Mouse (Mus musculus): ENCODE measurements around the gene Fhl1. TPM values are rescaled to one million over a fixed set of nuclear protein-coding genes. Genes with fewer than 3 reads are reported as not detected.

Gene Fhl1
- polyA plus RNA-seq (2011; ENCODE audit: insufficient read length, low read depth, missing spikeins): 266 and 409 TPM in 2 replicates

DNA sequence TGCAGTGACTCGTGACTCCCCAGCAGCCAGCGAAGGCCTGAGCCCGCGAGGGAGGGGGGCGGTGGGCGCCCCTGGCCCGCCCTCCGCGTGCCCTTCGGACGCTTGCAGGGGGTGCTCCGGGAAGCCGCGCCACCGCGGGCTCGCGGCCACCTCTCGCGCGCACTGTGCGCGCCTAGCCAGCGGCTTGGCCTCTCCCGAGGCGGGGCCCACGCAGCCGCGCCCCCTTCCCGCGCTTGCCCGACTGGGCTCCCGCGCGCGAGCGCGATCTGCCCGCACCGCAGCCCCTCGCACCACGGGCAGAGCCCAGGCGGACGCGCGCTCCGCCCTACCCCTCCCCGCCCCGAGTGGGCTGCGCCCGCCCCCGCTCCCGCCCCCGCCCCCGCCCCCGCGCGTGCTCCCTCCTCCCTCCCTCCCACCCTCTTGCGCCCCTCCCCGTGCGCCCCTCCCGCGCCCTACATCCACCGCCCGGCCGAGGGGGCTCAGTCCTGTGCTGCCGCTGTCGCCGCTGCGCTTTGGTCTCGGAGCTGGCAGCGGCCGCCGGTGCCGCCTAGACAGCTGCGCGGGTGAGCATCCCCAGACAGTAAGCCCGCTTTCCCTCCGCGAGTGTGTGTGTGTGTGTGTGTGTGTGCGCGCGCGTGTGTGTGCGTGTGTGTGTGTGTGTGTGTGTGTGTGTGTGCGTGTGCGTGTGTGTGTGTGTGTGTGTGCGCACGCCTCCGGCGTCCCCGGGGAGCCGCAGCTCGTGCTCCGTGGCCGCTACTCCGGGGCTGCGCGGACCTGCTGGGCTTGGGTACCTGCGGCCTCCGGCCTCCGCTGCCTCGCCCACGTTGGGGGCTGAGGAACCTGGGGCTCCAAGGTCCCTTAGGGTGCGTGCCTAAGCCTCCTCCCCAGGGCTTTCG is at the start of gene Fhl1:
Gene Fhl1, plus strand, starts transcription at position 482 of the 896 bp plus-strand sequence.
- Histone ChIP-seq H3K27ac (ENCODE audit: insufficient read depth, low read length) (peak within 1 kb of the TSS; percentile 4), H3K4me3 (ENCODE audit: insufficient read depth, low read length) (peak within 1 kb of the TSS; percentile 64), H3K4me1 (ENCODE audit: control insufficient read depth, insufficient read depth, low read length) (no peaks in the 10 kb centered on the region)
- no peak for TF ChIP-seq CTCF (IDR thresholded peaks at IDR 0.05; ENCODE audit: borderline replicate concordance, insufficient read depth, low read length)
- no peak for TF ChIP-seq POLR2A (IDR thresholded peaks at IDR 0.05; ENCODE audit: low read depth, low read length)

DNA sequence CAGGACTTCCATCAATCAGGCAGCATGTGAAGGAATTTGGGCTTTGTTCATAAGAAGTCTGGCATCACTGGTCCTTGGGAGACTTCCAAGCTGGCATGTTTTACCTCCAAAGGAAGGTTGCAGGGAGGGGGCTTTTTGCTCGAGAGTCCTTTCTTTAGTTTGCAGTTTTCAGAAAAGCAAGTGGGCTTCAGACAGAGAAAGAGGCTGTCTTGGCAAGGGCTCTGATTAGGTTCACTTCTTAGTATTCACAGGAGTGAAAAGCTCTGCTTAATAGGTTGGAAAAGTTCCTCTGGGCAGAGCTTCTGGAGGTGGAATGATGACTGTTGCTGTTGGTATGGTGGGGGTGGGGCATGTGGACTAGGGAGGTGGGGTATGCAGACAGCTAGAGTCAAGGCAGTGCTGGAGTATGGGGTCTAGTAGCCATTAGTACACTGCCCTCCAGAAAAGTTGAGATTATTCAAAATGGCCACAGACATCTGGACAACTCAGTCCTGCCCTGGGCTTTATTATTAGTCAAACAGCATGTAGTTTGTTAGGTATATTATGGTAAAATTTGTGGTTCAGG is 49.3 kb upstream of the Fhl1 start:
- Histone ChIP-seq H3K27ac (ENCODE audit: insufficient read depth, low read length) (peak overlapping the region; percentile 34), H3K4me1 (ENCODE audit: control insufficient read depth, insufficient read depth, low read length) (peaks cover 10% of the 10 kb centered on the region)
- TF ChIP-seq POLR2A (IDR thresholded peaks at IDR 0.05; ENCODE audit: low read depth, low read length) (no peak), CTCF (IDR thresholded peaks at IDR 0.05; ENCODE audit: borderline replicate concordance, insufficient read depth, low read length) (no peak)

DNA sequence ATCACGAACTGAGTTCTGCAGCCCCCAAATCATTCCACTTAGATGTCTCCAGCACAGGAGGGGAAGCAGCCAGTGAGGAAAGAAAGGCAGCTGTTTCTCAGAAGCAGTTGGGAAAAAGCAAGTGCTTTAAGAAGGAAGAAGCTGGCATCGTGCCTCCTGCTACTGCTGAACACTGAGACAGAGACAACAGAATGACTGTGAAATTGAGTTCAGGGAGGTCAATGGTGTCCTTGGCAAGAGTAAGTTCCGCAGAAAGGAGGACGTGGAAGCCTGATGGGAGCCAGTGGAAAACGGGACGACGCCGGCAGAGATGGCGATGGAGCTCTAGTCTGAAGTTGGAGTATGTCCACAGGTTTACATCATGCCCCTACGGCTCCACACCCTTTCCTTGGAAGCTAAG is 48.1 kb upstream of the Fhl1 start:
- no peak for TF ChIP-seq CTCF (IDR thresholded peaks at IDR 0.05; ENCODE audit: borderline replicate concordance, insufficient read depth, low read length)
- TF ChIP-seq POLR2A (IDR thresholded peaks at IDR 0.05; ENCODE audit: low read depth, low read length): no peak
- no peak overlapping the region for H3K4me3 ChIP-seq (ENCODE audit: insufficient read depth, low read length)
- H3K27ac ChIP-seq (ENCODE audit: insufficient read depth, low read length): no peak overlapping the region
- peaks cover 6% of the 10 kb centered on the region for H3K4me1 ChIP-seq (ENCODE audit: control insufficient read depth, insufficient read depth, low read length)

More for the DNA sequence above, 49.3 kb upstream of the Fhl1 start:
- H3K4me3 ChIP-seq (ENCODE audit: insufficient read depth, low read length): no peak overlapping the region

DNA sequence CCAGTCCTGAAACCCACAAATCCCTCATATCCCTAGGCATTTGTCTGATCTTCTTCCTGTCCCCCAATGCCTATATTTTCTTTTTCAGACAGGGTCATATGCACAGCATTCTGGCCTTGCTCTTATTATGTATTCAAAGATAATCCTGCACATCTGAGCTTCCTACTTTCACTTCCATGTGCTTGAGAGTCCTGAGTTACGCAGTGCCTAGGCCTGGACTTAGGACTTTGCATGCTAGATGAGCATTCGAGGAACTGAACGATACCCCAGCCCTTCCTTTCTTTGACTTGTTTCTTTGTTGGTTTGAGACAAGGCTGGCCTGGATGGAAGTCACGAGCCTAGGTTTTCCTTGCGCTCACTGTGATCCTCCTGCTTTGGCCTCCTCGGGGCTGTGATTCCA is 39.0 kb upstream of the Fhl1 start:
- Histone ChIP-seq H3K4me3 (ENCODE audit: insufficient read depth, low read length) (no peak overlapping the region), H3K4me1 (ENCODE audit: control insufficient read depth, insufficient read depth, low read length) (no peaks in the 10 kb centered on the region), H3K27ac (ENCODE audit: insufficient read depth, low read length) (no peak overlapping the region)
- TF ChIP-seq CTCF (IDR thresholded peaks at IDR 0.05; ENCODE audit: borderline replicate concordance, insufficient read depth, low read length) (no peak), POLR2A (IDR thresholded peaks at IDR 0.05; ENCODE audit: low read depth, low read length) (no peak)

DNA sequence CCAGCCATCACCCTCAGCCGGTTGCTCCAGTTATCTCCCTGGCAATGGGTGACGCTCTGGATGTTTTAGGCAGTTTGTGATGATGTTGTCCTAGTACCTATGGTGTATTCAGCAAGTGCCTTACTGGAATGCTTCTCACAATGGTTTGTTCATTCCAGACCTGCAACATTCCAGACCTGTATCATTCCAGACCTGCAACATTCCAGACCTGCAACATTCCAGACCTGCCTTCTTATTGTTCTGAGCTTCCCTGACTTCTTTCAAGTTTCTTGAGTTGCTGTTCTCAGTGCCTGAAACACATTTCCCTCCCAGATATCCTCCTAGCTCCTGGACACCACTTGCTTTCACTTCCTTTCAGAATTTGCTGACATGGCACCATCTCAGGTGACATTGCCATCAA is 37.0 kb upstream of the Fhl1 start:
- TF ChIP-seq POLR2A (IDR thresholded peaks at IDR 0.05; ENCODE audit: low read depth, low read length) (no peak), CTCF (IDR thresholded peaks at IDR 0.05; ENCODE audit: borderline replicate concordance, insufficient read depth, low read length) (no peak)
- H3K27ac ChIP-seq (ENCODE audit: insufficient read depth, low read length): no peak overlapping the region
- H3K4me3 ChIP-seq (ENCODE audit: insufficient read depth, low read length): no peak overlapping the region
- H3K4me1 ChIP-seq (ENCODE audit: control insufficient read depth, insufficient read depth, low read length): no peaks in the 10 kb centered on the region

DNA sequence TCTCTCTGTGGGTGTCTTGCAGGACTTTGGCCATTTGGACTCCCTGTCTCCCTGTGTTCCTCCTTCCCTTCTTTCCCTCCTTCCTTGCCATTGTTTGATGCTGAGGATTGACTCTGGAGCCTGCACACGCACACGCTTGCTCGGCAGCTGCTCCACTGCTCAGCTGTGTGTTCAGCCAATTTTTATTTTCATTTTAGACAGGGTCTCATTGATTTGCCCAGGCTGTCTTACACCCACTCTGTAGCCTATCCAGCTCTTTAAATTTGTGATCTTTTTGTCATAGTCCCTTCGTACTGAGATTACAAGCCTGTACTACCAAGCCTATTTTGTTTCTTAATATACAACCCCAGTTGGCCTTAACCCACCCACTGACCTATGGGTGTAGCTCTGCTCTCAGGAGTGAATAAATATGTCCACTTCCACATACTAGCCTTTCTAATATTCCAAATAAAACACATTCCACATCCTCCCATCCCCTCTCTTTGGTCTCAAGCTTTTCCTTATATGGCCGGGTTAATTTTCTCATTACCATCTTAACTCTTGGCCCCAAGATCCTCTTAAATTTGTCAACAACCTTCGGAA is 34.3 kb upstream of the Fhl1 start:
- H3K27ac ChIP-seq (ENCODE audit: insufficient read depth, low read length): peak overlapping the region; percentile 92
- TF ChIP-seq CTCF (IDR thresholded peaks at IDR 0.05; ENCODE audit: borderline replicate concordance, insufficient read depth, low read length): no peak
- TF ChIP-seq POLR2A (IDR thresholded peaks at IDR 0.05; ENCODE audit: low read depth, low read length): no peak
- no peak overlapping the region for H3K4me3 ChIP-seq (ENCODE audit: insufficient read depth, low read length)
- no peaks in the 10 kb centered on the region for H3K4me1 ChIP-seq (ENCODE audit: control insufficient read depth, insufficient read depth, low read length)

DNA sequence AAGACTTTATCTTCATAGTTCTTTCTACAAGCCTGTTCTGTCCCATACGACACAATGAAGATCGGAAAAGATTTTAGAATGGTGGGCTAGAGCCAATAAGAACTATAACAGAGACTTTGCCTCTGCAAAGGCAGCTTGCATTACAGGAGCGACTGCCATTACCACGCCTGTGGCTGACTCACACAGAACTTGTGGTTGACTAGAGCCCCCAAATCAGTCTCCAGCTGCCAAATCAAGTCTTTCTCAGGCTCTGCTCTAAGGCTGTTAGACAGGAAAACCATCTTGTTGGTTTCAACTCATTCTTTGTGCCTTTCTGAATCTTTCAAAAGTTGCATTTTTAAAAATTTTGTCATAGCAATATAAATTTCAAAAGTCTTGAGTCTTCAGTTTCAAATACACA is 33.7 kb upstream of the Fhl1 start:
- peak overlapping the region; percentile 92 for H3K27ac ChIP-seq (ENCODE audit: insufficient read depth, low read length)
- TF ChIP-seq CTCF (IDR thresholded peaks at IDR 0.05; ENCODE audit: borderline replicate concordance, insufficient read depth, low read length): no peak
- TF ChIP-seq POLR2A (IDR thresholded peaks at IDR 0.05; ENCODE audit: low read depth, low read length): no peak
- no peak overlapping the region for H3K4me3 ChIP-seq (ENCODE audit: insufficient read depth, low read length)
- no peaks in the 10 kb centered on the region for H3K4me1 ChIP-seq (ENCODE audit: control insufficient read depth, insufficient read depth, low read length)

DNA sequence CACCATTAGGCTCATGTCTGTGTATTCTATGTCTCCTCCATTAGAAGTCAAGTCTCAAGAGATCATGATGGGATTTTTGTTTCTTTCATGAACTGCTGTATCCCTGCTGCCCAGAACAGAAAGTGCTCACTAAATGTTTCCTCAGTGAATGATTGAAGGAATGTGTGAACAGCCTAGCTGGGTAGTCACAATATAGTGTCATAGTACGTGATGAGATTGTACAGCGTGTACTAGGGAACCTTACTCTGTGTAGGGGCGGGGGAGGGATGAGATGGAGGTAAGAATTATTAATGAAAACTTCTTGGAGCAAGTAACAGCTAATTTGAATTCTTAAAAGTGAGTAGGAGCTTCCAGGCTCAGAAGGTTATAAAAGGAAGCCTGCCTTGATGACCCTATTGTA is 30.3 kb upstream of the Fhl1 start:
- no peak for TF ChIP-seq CTCF (IDR thresholded peaks at IDR 0.05; ENCODE audit: borderline replicate concordance, insufficient read depth, low read length)
- no peak for TF ChIP-seq POLR2A (IDR thresholded peaks at IDR 0.05; ENCODE audit: low read depth, low read length)
- H3K4me3 ChIP-seq (ENCODE audit: insufficient read depth, low read length): no peak overlapping the region

DNA sequence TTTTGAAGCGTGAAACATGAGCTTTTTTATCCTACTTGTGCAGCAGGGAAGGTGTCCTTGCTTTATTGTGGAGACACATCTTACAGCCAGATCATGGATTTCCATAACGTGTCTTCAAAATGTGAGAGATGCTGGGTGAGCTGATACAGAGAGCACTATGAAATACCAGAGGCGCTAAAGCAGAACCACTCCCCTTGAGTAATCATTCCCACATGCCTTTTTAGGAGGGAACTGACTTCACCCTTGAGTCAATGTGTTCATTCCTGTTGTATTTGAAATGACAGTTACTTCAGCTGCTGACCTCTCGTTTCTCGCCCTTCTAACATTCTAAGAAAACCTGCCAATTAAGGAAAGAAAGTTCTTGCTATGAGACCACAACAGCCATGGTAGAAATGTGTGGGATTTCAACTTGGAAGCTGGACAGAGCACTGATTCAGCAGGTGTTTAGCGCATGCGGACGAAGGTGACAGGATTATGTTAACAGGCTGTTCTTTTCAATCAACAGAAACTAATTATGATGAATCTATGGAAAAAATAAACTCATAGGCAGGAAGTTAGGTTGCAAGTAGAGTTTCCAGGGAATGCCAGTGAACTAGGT is 27.5 kb upstream of the Fhl1 start:
- no peak overlapping the region for H3K4me3 ChIP-seq (ENCODE audit: insufficient read depth, low read length)
- TF ChIP-seq CTCF (IDR thresholded peaks at IDR 0.05; ENCODE audit: borderline replicate concordance, insufficient read depth, low read length) (no peak), POLR2A (IDR thresholded peaks at IDR 0.05; ENCODE audit: low read depth, low read length) (no peak)
- peak overlapping the region; percentile 76; the same call in 1 of the 2 replicates for H3K27ac ChIP-seq (ENCODE audit: insufficient read depth, low read length)
- peaks cover 5% of the 10 kb centered on the region for H3K4me1 ChIP-seq (ENCODE audit: control insufficient read depth, insufficient read depth, low read length)

More for the DNA sequence above, 30.3 kb upstream of the Fhl1 start:
- no peak overlapping the region for H3K27ac ChIP-seq (ENCODE audit: insufficient read depth, low read length)
- H3K4me1 ChIP-seq (ENCODE audit: control insufficient read depth, insufficient read depth, low read length): peaks cover 5% of the 10 kb centered on the region

Data from embryonic fibroblast, embryonic 13.5 days (primary cell).